Mouse (Mus musculus): ENCODE measurements at regions not wholly inside any gene's neighbourhood (a gene's known extent, or its start where the extent isn't known, plus 50 kb on each side); places are given as distances from the start of the nearest gene placed in this dataset.

DNA sequence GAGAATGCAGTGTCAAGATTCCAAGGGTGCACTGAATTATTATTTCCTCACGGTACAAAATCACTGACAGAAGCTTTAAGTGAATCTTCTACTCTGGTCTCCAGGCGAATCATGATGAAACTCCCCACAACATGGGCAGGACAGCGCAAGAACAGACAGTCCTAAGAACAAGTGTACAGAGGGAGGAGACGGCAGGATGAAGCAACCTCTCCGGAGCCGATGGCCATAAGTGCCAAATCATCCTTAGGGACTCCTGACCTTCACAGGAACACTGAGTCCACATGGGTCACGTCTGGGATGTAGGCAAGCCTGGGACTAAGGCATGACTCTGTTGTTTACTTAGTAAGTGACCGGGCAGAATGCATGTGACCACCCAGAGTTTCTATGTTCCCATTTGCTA, 110.8 kb downstream of the Arl4a start:
- Histone ChIP-seq H3K27me3 (ENCODE audit: control insufficient read depth in 1 of 2, insufficient read depth in 2 of 2, low read length in 2 of 2) (peaks cover 0 to 3% of the 10 kb centered on the region in 2 experiments; a peak in 3 of 4 replicates), H3K9ac (ENCODE audit: control insufficient read depth, low read depth, low read length, poor library complexity, severe bottlenecking) (no peak overlapping the region), H3K4me1 (ENCODE audit: control insufficient read depth in 1 of 2, insufficient read depth in 2 of 2, low read length in 2 of 2) (no peaks in the 10 kb centered on the region), H3K9me3 (replicated peaks; ENCODE audit: insufficient read depth, low read length) (no peaks in the 10 kb centered on the region), H3K36me3 (ENCODE audit: control insufficient read depth in 1 of 2, insufficient read depth in 2 of 2, low read length in 2 of 2) (no peaks in the 10 kb centered on the region), H3K27ac (ENCODE audit: control insufficient read depth, low read depth, low read length) (no peak overlapping the region), H3K4me3 (ENCODE audit: control insufficient read depth in 1 of 2, insufficient read depth in 1 of 2, low read depth in 2 of 2, low read length in 2 of 2) (no peak overlapping the region), H3K79me2 (ENCODE audit: control insufficient read depth, insufficient read depth, low read length, poor library complexity) (no peaks in the 10 kb centered on the region)
- TF ChIP-seq USF2 (IDR thresholded peaks at IDR 0.05; ENCODE audit: borderline replicate concordance in 1 of 2, insufficient read depth in 1 of 2, low read depth in 1 of 2, low read length in 2 of 2) (no peak), NRF1 (IDR thresholded peaks at IDR 0.05; ENCODE audit: insufficient read depth, low read depth, low read length, poor library complexity, severe bottlenecking) (no peak), ZNF384 (IDR thresholded peaks at IDR 0.05; ENCODE audit: low read depth, low read length) (no peak), POLR2A (IDR thresholded peaks at IDR 0.05; ENCODE audit: control insufficient read depth in 1 of 2, insufficient read depth in 1 of 2, low read depth in 1 of 2, low read length in 2 of 2, poor library complexity in 1 of 2) (no peak), CHD1 (IDR thresholded peaks at IDR 0.05; ENCODE audit: low read depth, low read length) (no peak), MYC (IDR thresholded peaks at IDR 0.05; ENCODE audit: low read depth, low read length) (no peak), POLR2AphosphoS2 (IDR thresholded peaks at IDR 0.05; ENCODE audit: low read length) (no peak), ZMIZ1 (IDR thresholded peaks at IDR 0.05; ENCODE audit: low read depth, low read length) (no peak), EP300 (IDR thresholded peaks at IDR 0.05; ENCODE audit: low read depth in 1 of 2, low read length in 2 of 2) (no peak), MAZ (IDR thresholded peaks at IDR 0.05; ENCODE audit: low read depth, low read length) (no peak), POLR2AphosphoS5 (IDR thresholded peaks at IDR 0.05; ENCODE audit: borderline replicate concordance, low read depth, low read length) (no peak), JUND (IDR thresholded peaks at IDR 0.05; ENCODE audit: low read depth, low read length) (no peak), GABPA (IDR thresholded peaks at IDR 0.05; ENCODE audit: low read depth, low read length) (no peak), GATA1 (IDR thresholded peaks at IDR 0.05; ENCODE audit: low read depth, low read length) (no peak), MYB (IDR thresholded peaks at IDR 0.05; ENCODE audit: low read depth, low read length) (no peak), CTCF (IDR thresholded peaks at IDR 0.05 in 2 of 3, conservative IDR thresholded peaks at IDR 0.05 in 1 of 3; ENCODE audit: control insufficient read depth in 1 of 3, insufficient read depth in 1 of 3, low read depth in 2 of 3, low read length in 3 of 3, poor library complexity in 1 of 3, severe bottlenecking in 1 of 3) (no peak), MAFK (IDR thresholded peaks at IDR 0.05; ENCODE audit: borderline replicate concordance, low read depth, low read length) (no peak), KAT2A (conservative IDR thresholded peaks at IDR 0.05; ENCODE audit: low read depth, low read length) (no peak), TCF12 (IDR thresholded peaks at IDR 0.05; ENCODE audit: low read depth, low read length) (no peak), UBTF (IDR thresholded peaks at IDR 0.05; ENCODE audit: borderline replicate concordance, insufficient read depth, low read depth, low read length) (no peak)
- no peak for DNase-seq (ENCODE audit: low read depth, low spot score)

DNA sequence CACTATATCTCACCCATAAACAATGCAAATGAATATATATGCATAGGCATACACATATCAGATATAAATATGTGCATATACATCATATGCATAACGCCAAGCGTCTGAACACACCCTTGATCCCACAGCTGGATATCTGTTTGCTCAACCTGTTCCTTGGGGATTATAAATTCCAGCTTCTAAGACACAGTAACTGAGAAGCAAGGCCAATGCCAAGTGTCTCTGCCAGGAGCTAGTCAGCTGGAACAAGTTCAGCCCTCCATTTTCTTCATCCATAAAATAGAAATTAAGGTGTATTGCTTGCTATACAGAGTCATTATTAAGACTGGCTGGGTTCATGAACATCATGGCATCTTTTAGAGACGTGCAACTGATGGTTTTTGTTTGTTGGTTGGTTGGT, 116.3 kb downstream of the Arl4a start:
- H3K9ac ChIP-seq (ENCODE audit: control insufficient read depth, low read depth, low read length, poor library complexity, severe bottlenecking) = no peak overlapping the region
- H3K9me3 ChIP-seq (replicated peaks; ENCODE audit: insufficient read depth, low read length) = no peaks in the 10 kb centered on the region
- no peak for DNase-seq (ENCODE audit: low read depth, low spot score)
- H3K4me1 ChIP-seq (ENCODE audit: control insufficient read depth in 1 of 2, insufficient read depth in 2 of 2, low read length in 2 of 2) = no peaks in the 10 kb centered on the region
- no peaks in the 10 kb centered on the region for H3K79me2 ChIP-seq (ENCODE audit: control insufficient read depth, insufficient read depth, low read length, poor library complexity)
- TF ChIP-seq EP300 (IDR thresholded peaks at IDR 0.05; ENCODE audit: low read depth in 1 of 2, low read length in 2 of 2) (no peak), CHD1 (IDR thresholded peaks at IDR 0.05; ENCODE audit: low read depth, low read length) (no peak), RCOR1 (IDR thresholded peaks at IDR 0.05; ENCODE audit: low read depth, low read length) (no peak), CHD2 (IDR thresholded peaks at IDR 0.05; ENCODE audit: low read length) (no peak), KAT2A (conservative IDR thresholded peaks at IDR 0.05; ENCODE audit: low read depth, low read length) (no peak), JUND (IDR thresholded peaks at IDR 0.05; ENCODE audit: low read depth, low read length) (no peak), ZMIZ1 (IDR thresholded peaks at IDR 0.05; ENCODE audit: low read depth, low read length) (no peak), NELFE (IDR thresholded peaks at IDR 0.05; ENCODE audit: low read depth, low read length) (no peak), ZNF384 (IDR thresholded peaks at IDR 0.05; ENCODE audit: low read depth, low read length) (no peak), CTCF (IDR thresholded peaks at IDR 0.05 in 2 of 3, conservative IDR thresholded peaks at IDR 0.05 in 1 of 3; ENCODE audit: control insufficient read depth in 1 of 3, insufficient read depth in 1 of 3, low read depth in 2 of 3, low read length in 3 of 3, poor library complexity in 1 of 3, severe bottlenecking in 1 of 3) (no peak), ZC3H11A (IDR thresholded peaks at IDR 0.05; ENCODE audit: low read depth, low read length) (no peak)
- H3K36me3 ChIP-seq (ENCODE audit: control insufficient read depth in 1 of 2, insufficient read depth in 2 of 2, low read length in 2 of 2) = no peaks in the 10 kb centered on the region
- no peak overlapping the region for H3K27ac ChIP-seq (ENCODE audit: control insufficient read depth, low read depth, low read length)
- no peak overlapping the region for H3K4me3 ChIP-seq (ENCODE audit: control insufficient read depth in 1 of 2, insufficient read depth in 1 of 2, low read depth in 2 of 2, low read length in 2 of 2)
- peaks cover 2 to 4% of the 10 kb centered on the region in 2 experiments; a peak in 3 of 4 replicates for H3K27me3 ChIP-seq (ENCODE audit: control insufficient read depth in 1 of 2, insufficient read depth in 2 of 2, low read length in 2 of 2)

Data from MEL (cell line).